Mouse (Mus musculus): ENCODE data around the gene Inafm1. TPM values are rescaled to one million over a fixed set of nuclear protein-coding genes. Genes with fewer than 3 reads are reported as not detected.
"Not testable (repeated sequence)": the region's sequence is repeated elsewhere in the genome, so short reads cannot be mapped to it uniquely, and the experiment has no call there.

Gene Inafm1
- polyA plus RNA-seq, 1 experiment from 2014 or later: 28.0 TPM

- ATAC-seq (ENCODE audit: low FRiP score, low TSS enrichment): peak; percentile 48
- no peaks in the 10 kb centered on the region for H3K9me3 ChIP-seq (ENCODE audit: control insufficient read depth, low read length)
- TF ChIP-seq EP300 (optimal IDR thresholded peaks at IDR 0.05): no peak
- TF ChIP-seq CTCF (IDR thresholded peaks at IDR 0.05; ENCODE audit: low read depth): no peak
- no peak overlapping the region for H3K4me3 ChIP-seq (ENCODE audit: low read depth, low read length)
- H3K36me3 ChIP-seq (ENCODE audit: control insufficient read depth, insufficient read depth, low read length): peaks cover 23% of the 10 kb centered on the region
- no peak overlapping the region; the same call in 1 of the 2 replicates for H3K4me2 ChIP-seq (replicated peaks; ENCODE audit: low read depth)
- H3K27me3 ChIP-seq (ENCODE audit: control insufficient read depth, insufficient read depth, low read length): no peaks in the 10 kb centered on the region
- H3K4me1 ChIP-seq (replicated peaks; ENCODE audit: control insufficient read depth, insufficient read depth): 0 out of 2 replicates have a peak, but pooled peaks cover 3% of the 10 kb centered on the region
- DNase-seq (ENCODE audit: low spot score): peak; percentile 70
- peak overlapping the region; percentile 23; the same call in 1 of the 2 replicates for H3K9ac ChIP-seq (ENCODE audit: low read length)
- H3K27ac ChIP-seq (replicated peaks): peak overlapping the region; percentile 96
- 79% methylated on average over 10 of the region's 10 CpGs for WGBS
Observed at GRCm38 (mm10) chr7:16274922-16275890, 1.8 kb upstream of the Inafm1 start.

- ATAC-seq (ENCODE audit: low FRiP score, low TSS enrichment): peak; percentile 62
- peak overlapping the region; percentile 96 for H3K27ac ChIP-seq (replicated peaks)
- under 1% methylated on average over 18 of the region's 18 CpGs for WGBS
- 0 out of 2 replicates have a peak, but pooled peaks cover 3% of the 10 kb centered on the region for H3K4me1 ChIP-seq (replicated peaks; ENCODE audit: control insufficient read depth, insufficient read depth)
- peaks cover 23% of the 10 kb centered on the region for H3K36me3 ChIP-seq (ENCODE audit: control insufficient read depth, insufficient read depth, low read length)
- TF ChIP-seq EP300 (optimal IDR thresholded peaks at IDR 0.05) (no peak), CTCF (IDR thresholded peaks at IDR 0.05; ENCODE audit: low read depth) (no peak)
- no peaks in the 10 kb centered on the region for H3K27me3 ChIP-seq (ENCODE audit: control insufficient read depth, insufficient read depth, low read length)
- H3K4me3 ChIP-seq (ENCODE audit: low read depth, low read length): peak overlapping the region; percentile 71
- H3K9me3 ChIP-seq (ENCODE audit: control insufficient read depth, low read length): no peaks in the 10 kb centered on the region
- DNase-seq (ENCODE audit: low spot score): peak; percentile 81
- peak overlapping the region; percentile 63 for H3K9ac ChIP-seq (ENCODE audit: low read length)
- peak overlapping the region; percentile 96 for H3K4me2 ChIP-seq (replicated peaks; ENCODE audit: low read depth)
Observed at GRCm38 (mm10) chr7:16273766-16274140, 336 bp upstream of the Inafm1 start.

GRCm38 (mm10) chr7:16272681-16273080, 736 bp downstream of the Inafm1 start:
- 0 out of 2 replicates have a peak, but pooled peaks cover 3% of the 10 kb centered on the region for H3K4me1 ChIP-seq (replicated peaks; ENCODE audit: control insufficient read depth, insufficient read depth)
- ATAC-seq (ENCODE audit: low FRiP score, low TSS enrichment): peak; percentile 87
- H3K4me2 ChIP-seq (replicated peaks; ENCODE audit: low read depth): peak overlapping the region; percentile 96
- no peaks in the 10 kb centered on the region for H3K9me3 ChIP-seq (ENCODE audit: control insufficient read depth, low read length)
- H3K4me3 ChIP-seq (ENCODE audit: low read depth, low read length): peak overlapping the region; percentile 71
- no peaks in the 10 kb centered on the region for H3K27me3 ChIP-seq (ENCODE audit: control insufficient read depth, insufficient read depth, low read length)
- under 1% methylated on average over 28 of the region's 46 CpGs for WGBS
- H3K9ac ChIP-seq (ENCODE audit: low read length): peak overlapping the region; percentile 84
- peak; percentile 93 for DNase-seq (ENCODE audit: low spot score)
- peaks cover 16% of the 10 kb centered on the region for H3K36me3 ChIP-seq (ENCODE audit: control insufficient read depth, insufficient read depth, low read length)
- no peak for TF ChIP-seq EP300 (optimal IDR thresholded peaks at IDR 0.05)
- peak; percentile 44 for TF ChIP-seq CTCF (IDR thresholded peaks at IDR 0.05; ENCODE audit: low read depth)
- peak overlapping the region; percentile 96 for H3K27ac ChIP-seq (replicated peaks)

- no peak overlapping the region for H3K4me3 ChIP-seq (ENCODE audit: low read depth, low read length)
- H3K27ac ChIP-seq (replicated peaks): no peak overlapping the region
- 72% methylated on average over 1 of the region's 1 CpGs for WGBS
- H3K4me2 ChIP-seq (replicated peaks; ENCODE audit: low read depth): no peak overlapping the region
- no peak overlapping the region for H3K9ac ChIP-seq (ENCODE audit: low read length)
- H3K9me3 ChIP-seq (ENCODE audit: control insufficient read depth, low read length): no peaks in the 10 kb centered on the region
- ATAC-seq (ENCODE audit: low FRiP score, low TSS enrichment): no peak
- peaks cover 11% of the 10 kb centered on the region for H3K36me3 ChIP-seq (ENCODE audit: control insufficient read depth, insufficient read depth, low read length)
- H3K27me3 ChIP-seq (ENCODE audit: control insufficient read depth, insufficient read depth, low read length): no peaks in the 10 kb centered on the region
- H3K4me1 ChIP-seq (replicated peaks; ENCODE audit: control insufficient read depth, insufficient read depth): 0 out of 2 replicates have a peak, but pooled peaks cover 3% of the 10 kb centered on the region
- TF ChIP-seq CTCF (IDR thresholded peaks at IDR 0.05; ENCODE audit: low read depth) (no peak), EP300 (optimal IDR thresholded peaks at IDR 0.05) (no peak)
- DNase-seq (ENCODE audit: low spot score): no peak
Observed at GRCm38 (mm10) chr7:16271139-16271538, 2.3 kb downstream of the Inafm1 start.

- not testable (repeated sequence) for H3K27ac ChIP-seq (replicated peaks); H3K4me1 ChIP-seq (replicated peaks; ENCODE audit: control insufficient read depth, insufficient read depth); DNase-seq (ENCODE audit: low spot score); H3K4me3 ChIP-seq (ENCODE audit: low read depth, low read length); H3K36me3 ChIP-seq (ENCODE audit: control insufficient read depth, insufficient read depth, low read length); ATAC-seq (ENCODE audit: low FRiP score, low TSS enrichment); H3K4me2 ChIP-seq (replicated peaks; ENCODE audit: low read depth); H3K9ac ChIP-seq (ENCODE audit: low read length); H3K27me3 ChIP-seq (ENCODE audit: control insufficient read depth, insufficient read depth, low read length); H3K9me3 ChIP-seq (ENCODE audit: control insufficient read depth, low read length)
- WGBS: 77% methylated on average over 7 of the region's 7 CpGs
Observed at GRCm38 (mm10) chr7:16266593-16266992, 6.8 kb downstream of the Inafm1 start.

GRCm38 (mm10) chr7:16265856-16266255, 7.6 kb downstream of the Inafm1 start:
- Histone ChIP-seq H3K9ac (ENCODE audit: low read length) (no peak overlapping the region), H3K4me1 (replicated peaks; ENCODE audit: control insufficient read depth, insufficient read depth) (no peaks in the 10 kb centered on the region), H3K36me3 (ENCODE audit: control insufficient read depth, insufficient read depth, low read length) (no peaks in the 10 kb centered on the region), H3K4me3 (ENCODE audit: low read depth, low read length) (no peak overlapping the region), H3K9me3 (ENCODE audit: control insufficient read depth, low read length) (no peaks in the 10 kb centered on the region), H3K27ac (replicated peaks) (no peak overlapping the region), H3K27me3 (ENCODE audit: control insufficient read depth, insufficient read depth, low read length) (no peaks in the 10 kb centered on the region), H3K4me2 (replicated peaks; ENCODE audit: low read depth) (no peak overlapping the region)
- 84% methylated on average over 11 of the region's 11 CpGs for WGBS
- no peak for TF ChIP-seq EP300 (optimal IDR thresholded peaks at IDR 0.05)
- no peak for TF ChIP-seq CTCF (IDR thresholded peaks at IDR 0.05; ENCODE audit: low read depth)
- no peak for ATAC-seq (ENCODE audit: low FRiP score, low TSS enrichment)
- DNase-seq (ENCODE audit: low spot score): no peak
